Mouse (Mus musculus) intestine, embryonic 15.5 days (tissue): ENCODE data around the gene RPS10-NUDT3. TPM values are rescaled to one million over a fixed set of nuclear protein-coding genes. Genes with fewer than 3 reads are reported as not detected.

Experiments
- ATAC-seq: fragments of 200-750 bp; cut with Nextera tagmentation; 2 replicates; pipeline ENCODE4 v1.8.0; 2017; ENCODE audit warnings: moderate TSS enrichment, moderate library complexity
- H3K27ac ChIP-seq: fragments of 300-500 bp; sonication (generic); 2 replicates; pipeline ENCODE4 v1.5.1; 2015; ENCODE audit warnings: mild to moderate bottlenecking, inconsistent platforms
- H3K27me3 ChIP-seq: fragments of 300-500 bp; sonication (generic); replicated peaks from 2 replicates; pipeline ENCODE4 v1.6.1; 2015; ENCODE audit warnings: inconsistent platforms
- H3K36me3 ChIP-seq: fragments of 300-500 bp; sonication (generic); 2 replicates; pipeline ENCODE4 v1.6.1; 2015; ENCODE audit warnings: inconsistent platforms
- H3K4me1 ChIP-seq: fragments of 300-500 bp; sonication (generic); replicated peaks from 2 replicates; pipeline ENCODE4 v1.6.1; 2015; ENCODE audit warnings: inconsistent platforms
- H3K4me2 ChIP-seq: fragments of 300-500 bp; sonication (generic); replicated peaks from 2 replicates; pipeline ENCODE4 v1.6.1; 2015; ENCODE audit warnings: mild to moderate bottlenecking, inconsistent platforms
- H3K4me3 ChIP-seq: fragments of 300-500 bp; sonication (generic); replicated peaks from 2 replicates; pipeline ENCODE4 v1.5.1; 2015; ENCODE audit warnings: inconsistent platforms
- H3K9ac ChIP-seq: fragments of 300-500 bp; sonication (generic); 2 replicates; pipeline ENCODE4 v1.6.1; 2015; ENCODE audit warnings: inconsistent platforms
- H3K9me3 ChIP-seq: fragments of 300-500 bp; sonication (generic); 2 replicates; pipeline ENCODE4 v1.6.1; 2016; ENCODE audit warnings: inconsistent platforms
- WGBS: fragments of 180-500 bp; shearing (Covaris S2); methylation state at CpG from one replicate; pipeline ENCODE4 v1.1.7; 2015; 5-methylcytosine and 5-hydroxymethylcytosine counted together
- polyA plus RNA-seq: library from polyadenylated mRNA; unstranded; fragments of >200 nt; fragmentation: Nextera tagmentation; extraction: Ambion mirVana; gene quantifications from 2 replicates; pipeline ENCODE4 v1.2.1, GENCODE M21; 2015

The RPS10-NUDT3 gene
- polyA plus RNA-seq, 1 experiment from 2014 or later, result not detected

DNA sequence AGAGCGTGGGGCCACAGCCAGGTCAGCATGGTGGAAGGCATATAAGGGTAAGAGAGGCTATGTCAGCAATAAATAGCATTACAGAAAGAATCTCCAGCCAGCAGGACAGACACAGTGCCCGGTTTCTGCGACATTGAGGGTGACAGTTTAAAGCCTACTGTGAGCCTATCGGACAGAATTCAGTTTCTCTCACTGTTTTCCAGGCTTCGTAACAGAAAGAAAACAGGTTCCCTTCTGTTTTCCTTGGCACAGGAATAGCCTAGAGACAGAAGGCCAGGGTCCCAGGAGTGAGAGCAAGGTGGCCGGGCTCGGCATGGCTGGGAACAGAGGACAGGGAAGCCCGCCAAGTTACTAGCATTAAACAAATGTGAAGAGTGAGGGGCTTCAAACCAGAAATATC lies 55.2 kb downstream of the RPS10-NUDT3 start:
- H3K4me2 ChIP-seq, result no peak overlapping the region
- no peaks in the 10 kb centered on the region for H3K27me3 ChIP-seq
- H3K4me3 ChIP-seq, result no peak overlapping the region
- H3K36me3 ChIP-seq, result peaks cover 32% of the 10 kb centered on the region
- no peak overlapping the region for H3K27ac ChIP-seq
- ATAC-seq, result no peak
- no peaks in the 10 kb centered on the region for H3K9me3 ChIP-seq
- H3K4me1 ChIP-seq, result peaks cover 16% of the 10 kb centered on the region
- WGBS, result 93% methylated on average over 8 of the region's 8 CpGs
- H3K9ac ChIP-seq, result no peak overlapping the region

DNA sequence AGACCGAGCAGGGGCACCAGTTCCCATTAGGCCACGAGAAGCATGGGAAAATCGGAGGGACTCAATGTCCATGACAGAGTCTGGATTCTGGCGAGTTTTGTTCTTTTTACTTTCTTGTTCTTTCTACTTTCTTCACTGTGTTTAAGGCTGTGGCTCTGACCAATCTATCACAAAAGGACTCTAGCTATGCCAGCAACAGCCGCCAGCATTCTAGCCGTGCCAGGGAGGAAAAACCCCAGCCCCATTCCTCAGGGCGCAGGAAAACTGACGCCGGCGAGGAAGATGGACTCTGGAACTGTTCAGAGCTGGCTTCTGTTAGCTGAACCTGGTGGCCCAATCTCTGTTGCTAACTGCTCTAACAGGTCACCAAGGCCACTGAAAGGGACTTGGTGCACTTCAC lies 56.5 kb downstream of the RPS10-NUDT3 start:
- Histone ChIP-seq H3K4me1 (peaks cover 16% of the 10 kb centered on the region), H3K4me3 (no peak overlapping the region), H3K27me3 (no peaks in the 10 kb centered on the region), H3K9me3 (no peaks in the 10 kb centered on the region), H3K27ac (no peak overlapping the region), H3K36me3 (peaks cover 29% of the 10 kb centered on the region), H3K9ac (no peak overlapping the region), H3K4me2 (no peak overlapping the region)
- WGBS, result 97% methylated on average over 10 of the region's 10 CpGs
- no peak for ATAC-seq

DNA sequence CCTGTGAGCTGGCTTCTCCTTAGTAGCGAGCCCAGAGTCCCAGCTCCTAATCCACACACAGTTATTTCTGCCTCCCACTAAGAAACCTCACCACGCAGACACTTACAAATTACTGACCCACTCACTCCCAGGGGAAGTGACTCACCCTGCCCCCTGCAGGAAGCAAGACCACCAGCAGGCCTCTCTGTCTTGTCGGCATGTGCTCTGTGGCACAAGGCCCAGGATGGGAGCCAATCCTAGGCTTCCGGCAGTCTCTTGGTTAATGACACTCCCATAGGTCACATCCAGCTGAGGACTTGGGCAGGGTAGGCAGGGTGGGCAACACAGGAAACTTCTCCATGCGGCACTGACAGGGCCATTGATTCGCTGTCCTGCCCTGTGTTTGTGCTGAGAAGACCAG lies 57.6 kb downstream of the RPS10-NUDT3 start:
- no peak for ATAC-seq
- 66% methylated on average over 6 of the region's 6 CpGs for WGBS
- no peak overlapping the region for H3K4me3 ChIP-seq
- no peak overlapping the region for H3K9ac ChIP-seq
- H3K4me1 ChIP-seq, result peaks cover 16% of the 10 kb centered on the region
- no peak overlapping the region for H3K4me2 ChIP-seq
- H3K27me3 ChIP-seq, result no peaks in the 10 kb centered on the region
- H3K36me3 ChIP-seq, result peaks cover 19% of the 10 kb centered on the region
- H3K9me3 ChIP-seq, result no peaks in the 10 kb centered on the region
- H3K27ac ChIP-seq, result no peak overlapping the region

DNA sequence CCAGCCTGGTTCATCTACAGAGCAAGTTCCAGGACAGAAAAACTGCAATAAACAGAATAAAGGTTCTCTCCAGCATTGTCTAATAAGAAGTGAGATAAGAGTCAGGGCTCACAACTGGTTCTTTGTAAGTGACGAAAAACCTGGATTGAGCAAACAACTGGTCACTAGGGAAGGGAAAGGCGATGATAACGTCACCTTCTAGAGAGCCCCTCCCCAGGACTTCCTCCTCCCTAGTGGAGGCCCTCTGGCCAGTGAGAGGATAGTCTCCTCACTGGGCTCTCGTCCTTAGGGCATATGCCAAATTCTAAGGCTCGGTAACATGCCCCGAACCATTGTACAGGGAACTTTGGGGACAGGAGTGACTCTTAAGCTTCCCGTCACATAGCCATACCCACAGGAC lies 59.0 kb downstream of the RPS10-NUDT3 start:
- peak; percentile 60 for ATAC-seq
- Histone ChIP-seq H3K27ac (no peak overlapping the region; the same call in 1 of the 2 replicates), H3K9me3 (no peaks in the 10 kb centered on the region), H3K4me3 (no peak overlapping the region), H3K36me3 (peaks cover 13% of the 10 kb centered on the region), H3K4me1 (peaks cover 16% of the 10 kb centered on the region), H3K9ac (no peak overlapping the region), H3K27me3 (no peaks in the 10 kb centered on the region), H3K4me2 (no peak overlapping the region)
- 65% methylated on average over 7 of the region's 7 CpGs for WGBS

DNA sequence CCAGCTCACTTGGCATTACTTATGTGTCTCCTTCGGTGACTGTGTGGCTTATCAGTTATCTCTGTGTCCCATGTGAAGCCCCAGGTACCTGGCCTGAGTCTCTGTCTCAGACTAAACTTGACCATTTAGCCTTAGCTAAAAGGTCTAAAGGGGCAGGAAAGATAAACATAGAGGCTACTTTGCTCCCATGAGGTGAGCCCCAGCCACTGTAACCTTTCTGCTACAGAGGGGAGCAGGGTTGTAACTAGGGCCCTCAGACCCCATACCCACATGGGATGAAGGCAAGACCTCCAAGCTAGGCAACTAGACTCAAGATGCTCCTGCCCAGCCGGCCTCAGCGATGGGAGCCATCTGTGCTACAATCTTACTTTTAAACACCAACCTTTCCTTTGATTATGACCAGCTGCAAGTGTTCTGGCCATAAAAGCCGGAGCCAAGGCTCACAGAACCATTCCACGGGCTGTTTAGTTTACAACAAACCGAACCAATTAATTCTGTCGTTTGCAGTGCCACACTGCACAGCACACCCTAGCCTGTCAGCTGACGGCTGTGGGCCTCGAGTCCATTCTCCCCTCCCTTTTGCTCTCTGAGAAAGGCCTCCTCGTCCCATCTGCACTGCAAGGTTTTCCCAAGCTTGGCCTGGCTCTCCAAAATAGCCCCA lies 59.8 kb downstream of the RPS10-NUDT3 start:
- no peak overlapping the region for H3K4me3 ChIP-seq
- no peak overlapping the region for H3K27ac ChIP-seq
- H3K9me3 ChIP-seq, result no peaks in the 10 kb centered on the region
- no peaks in the 10 kb centered on the region for H3K27me3 ChIP-seq
- no peak for ATAC-seq
- no peak overlapping the region for H3K9ac ChIP-seq
- H3K4me2 ChIP-seq, result no peak overlapping the region
- H3K4me1 ChIP-seq, result peaks cover 16% of the 10 kb centered on the region
- H3K36me3 ChIP-seq, result peaks cover 6% of the 10 kb centered on the region
- WGBS, result 40% methylated on average over 10 of the region's 10 CpGs

DNA sequence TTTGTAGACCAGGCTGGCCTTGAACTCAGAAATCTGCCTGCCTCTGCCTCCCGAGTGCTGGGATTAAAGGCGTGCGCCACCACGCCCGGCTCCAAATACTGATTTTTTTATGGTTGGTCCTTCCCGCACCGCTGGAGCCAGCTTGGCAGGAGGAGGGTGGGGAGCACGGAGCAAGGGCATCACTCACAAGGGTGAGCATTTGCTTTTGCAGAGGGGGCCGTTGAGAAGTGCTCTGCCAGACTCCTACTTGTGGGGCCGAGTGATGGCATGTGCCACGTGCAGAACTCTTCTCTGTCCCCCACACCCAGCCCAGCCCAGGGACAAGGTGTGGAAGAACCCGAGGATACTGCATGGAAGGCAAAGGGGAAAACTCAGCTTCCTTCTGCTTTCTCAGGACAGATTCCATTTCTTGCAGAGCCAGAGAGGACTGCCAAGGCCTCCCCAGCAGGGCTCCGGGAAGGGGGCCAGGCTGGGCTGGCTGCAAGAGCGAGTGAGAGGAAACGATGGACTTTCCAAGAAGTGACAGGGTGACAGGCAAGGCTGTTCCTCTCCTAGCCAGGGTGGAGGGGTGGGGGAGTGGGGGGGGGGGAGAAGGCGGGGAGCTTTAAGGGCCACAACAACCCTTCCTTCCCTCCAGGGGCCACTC lies 60.4 kb downstream of the RPS10-NUDT3 start:
- Histone ChIP-seq H3K27me3 (no peaks in the 10 kb centered on the region), H3K4me2 (no peak overlapping the region), H3K4me3 (no peak overlapping the region), H3K36me3 (peaks cover 2% of the 10 kb centered on the region; the same call in 1 of the 2 replicates), H3K9ac (no peak overlapping the region), H3K9me3 (no peaks in the 10 kb centered on the region), H3K4me1 (peaks cover 16% of the 10 kb centered on the region), H3K27ac (no peak overlapping the region)
- WGBS, result 85% methylated on average over 16 of the region's 16 CpGs
- no peak for ATAC-seq

DNA sequence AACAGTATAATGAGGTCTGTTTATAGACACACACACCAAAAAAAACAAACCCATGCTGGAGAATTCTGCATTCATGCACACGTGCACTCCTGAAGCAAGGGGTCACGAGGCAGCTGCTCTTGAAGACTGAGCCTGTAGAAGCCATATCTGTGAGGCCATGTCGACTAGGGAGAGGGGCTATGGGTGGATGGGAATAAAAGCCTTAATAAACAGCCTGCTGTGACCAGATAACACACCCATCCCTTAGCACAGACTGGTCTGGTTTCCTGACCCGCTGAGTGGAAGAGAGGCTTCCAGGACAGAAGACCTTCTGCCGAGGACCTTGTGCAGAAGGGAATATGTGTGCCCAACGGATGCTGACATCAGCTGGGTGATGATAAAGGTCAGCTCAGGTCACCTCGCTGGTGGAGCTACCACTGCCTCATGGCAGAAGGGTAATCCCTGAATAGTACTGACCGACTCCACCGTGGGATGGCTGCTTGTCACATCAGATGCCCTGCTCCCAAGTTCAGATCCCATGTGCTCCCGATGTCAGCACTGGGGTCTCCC lies 61.2 kb downstream of the RPS10-NUDT3 start:
- 87% methylated on average over 10 of the region's 10 CpGs for WGBS
- peaks cover 16% of the 10 kb centered on the region for H3K4me1 ChIP-seq
- no peaks in the 10 kb centered on the region for H3K27me3 ChIP-seq
- H3K27ac ChIP-seq, result no peak overlapping the region
- H3K4me2 ChIP-seq, result no peak overlapping the region
- no peak overlapping the region for H3K9ac ChIP-seq
- no peaks in the 10 kb centered on the region for H3K9me3 ChIP-seq
- H3K4me3 ChIP-seq, result no peak overlapping the region
- no peaks in the 10 kb centered on the region for H3K36me3 ChIP-seq
- no peak for ATAC-seq

DNA sequence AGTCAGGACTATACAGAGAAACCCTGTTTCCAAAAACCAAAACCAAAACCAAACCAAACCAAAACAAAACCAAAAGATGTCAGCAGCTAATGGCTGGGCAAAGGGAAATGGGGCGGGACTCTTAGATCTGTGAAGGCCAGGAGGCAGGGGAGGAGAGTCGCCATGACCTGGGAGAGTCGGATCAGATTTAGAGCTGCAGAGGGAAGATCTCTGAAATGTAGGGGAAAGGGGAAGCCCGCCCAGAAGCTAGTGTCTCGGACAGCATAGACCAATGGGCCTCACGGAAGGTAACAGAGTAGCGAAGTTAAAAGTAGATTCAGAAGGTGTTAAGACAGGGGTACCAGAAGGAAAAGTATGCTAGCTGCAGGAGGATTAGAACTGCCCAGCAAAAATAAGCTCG lies 63.7 kb downstream of the RPS10-NUDT3 start:
- Histone ChIP-seq H3K4me1 (peaks cover 14% of the 10 kb centered on the region), H3K4me3 (no peak overlapping the region), H3K9ac (no peak overlapping the region), H3K9me3 (no peaks in the 10 kb centered on the region), H3K36me3 (no peaks in the 10 kb centered on the region), H3K27me3 (no peaks in the 10 kb centered on the region), H3K27ac (no peak overlapping the region), H3K4me2 (no peak overlapping the region)
- no peak for ATAC-seq
- 72% methylated on average over 8 of the region's 8 CpGs for WGBS

DNA sequence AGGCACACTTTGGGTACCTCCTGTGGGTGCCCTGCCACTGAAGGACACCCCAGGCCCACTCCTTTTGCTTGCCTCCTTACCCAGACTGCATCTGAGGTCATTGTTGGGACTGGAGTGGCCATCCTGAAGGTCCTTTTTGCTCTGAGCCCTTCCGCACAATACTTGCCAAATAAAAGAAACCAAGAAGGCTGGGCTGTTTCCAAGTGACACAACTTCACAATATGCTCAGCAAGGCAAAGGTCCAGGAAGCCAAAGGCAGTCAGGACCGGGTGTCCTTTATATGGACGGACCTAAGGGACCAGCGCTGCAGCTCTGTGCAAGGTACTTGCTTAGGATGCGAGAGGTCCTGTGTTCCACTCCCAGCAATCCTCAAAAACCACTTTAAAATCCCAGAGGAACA lies 66.8 kb downstream of the RPS10-NUDT3 start:
- no peaks in the 10 kb centered on the region for H3K27me3 ChIP-seq
- H3K4me2 ChIP-seq, result no peak overlapping the region
- no peaks in the 10 kb centered on the region for H3K36me3 ChIP-seq
- WGBS, result 87% methylated on average over 5 of the region's 5 CpGs
- H3K27ac ChIP-seq, result no peak overlapping the region
- H3K4me1 ChIP-seq, result peaks cover 22% of the 10 kb centered on the region
- no peak overlapping the region for H3K4me3 ChIP-seq
- ATAC-seq, result no peak
- H3K9me3 ChIP-seq, result no peaks in the 10 kb centered on the region
- no peak overlapping the region for H3K9ac ChIP-seq

DNA sequence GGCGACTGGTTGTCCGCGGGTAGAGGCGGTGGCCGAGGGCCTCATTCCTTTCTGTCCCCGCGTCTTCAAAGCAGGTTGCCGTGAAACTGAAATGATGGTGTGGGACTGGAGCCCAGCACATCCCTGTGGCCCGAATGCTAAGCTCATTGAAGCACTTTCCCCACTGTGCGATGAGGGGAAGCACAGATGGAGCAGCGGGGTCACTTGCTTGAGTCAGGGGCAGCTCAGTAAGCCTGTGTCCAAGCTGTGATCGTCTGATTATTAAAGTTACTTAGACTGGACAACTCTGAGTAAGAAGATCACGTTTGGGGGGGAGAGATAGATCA lies 69.1 kb downstream of the RPS10-NUDT3 start:
- Histone ChIP-seq H3K9me3 (no peaks in the 10 kb centered on the region), H3K4me1 (peaks cover 33% of the 10 kb centered on the region), H3K27me3 (no peaks in the 10 kb centered on the region), H3K4me2 (peak overlapping the region; percentile 89), H3K36me3 (no peaks in the 10 kb centered on the region), H3K27ac (no peak overlapping the region), H3K4me3 (peak overlapping the region; percentile 61), H3K9ac (peak overlapping the region; percentile 66)
- peak; percentile 29; the same call in 1 of the 2 replicates for ATAC-seq
- WGBS, result 2% methylated on average over 13 of the region's 13 CpGs

DNA sequence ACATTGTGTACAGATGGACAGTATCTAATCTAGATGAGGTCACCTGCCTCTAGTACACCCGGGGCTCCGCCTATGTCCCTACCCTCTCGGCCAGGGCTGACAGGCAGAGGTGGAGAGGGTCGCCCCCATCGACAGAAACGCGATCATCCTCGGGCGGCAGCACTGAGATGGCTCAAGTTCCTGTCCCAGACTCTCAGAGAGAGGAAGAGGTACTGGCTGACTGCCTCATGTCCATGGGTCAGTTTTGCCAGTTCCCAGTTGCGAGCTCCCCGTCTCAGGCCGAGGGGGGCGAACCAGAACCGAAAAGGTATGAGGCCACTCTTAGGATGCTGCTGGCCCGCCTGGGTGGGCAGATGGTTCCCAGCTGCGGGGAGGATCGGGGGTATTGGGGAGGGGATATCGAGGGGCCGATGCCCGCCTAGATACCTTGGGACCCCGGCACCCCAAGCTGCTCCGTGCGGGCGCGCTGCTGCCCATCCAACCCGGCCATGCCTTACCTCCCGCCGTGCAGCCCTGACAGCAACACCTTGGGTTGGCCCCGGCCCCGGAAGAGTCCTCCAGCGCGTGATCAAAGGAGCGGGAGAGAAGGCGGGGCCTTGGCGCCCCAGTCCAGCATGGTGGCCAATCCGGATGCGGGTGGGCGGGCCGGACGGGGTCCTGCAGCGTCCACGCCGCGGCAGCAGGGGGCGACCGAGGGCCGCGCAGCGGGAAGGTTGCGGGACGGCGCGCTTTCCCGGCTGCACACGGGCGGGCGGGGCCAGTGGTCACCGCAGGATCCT lies 69.7 kb downstream of the RPS10-NUDT3 start, which contains the start of gene AI413582:
Gene AI413582 (minus strand): TSS at position 594 of the 779 bp plus-strand sequence.
- Histone ChIP-seq H3K4me1 (peaks cover 33% of the 10 kb centered on the region), H3K4me2 (peak within 1 kb of the TSS; percentile 89), H3K9me3 (no peaks in the 10 kb centered on the region), H3K9ac (peak within 1 kb of the TSS; percentile 66), H3K27ac (peak within 1 kb of the TSS; percentile 56), H3K36me3 (no peaks in the 10 kb centered on the region), H3K27me3 (no peaks in the 10 kb centered on the region), H3K4me3 (peak within 1 kb of the TSS; percentile 61)
- ATAC-seq, result peak; percentile 96
- under 1% methylated on average over 58 of the region's 58 CpGs for WGBS
